Mouse (Mus musculus): ENCODE data around the gene Fam204a.

GRCm38 (mm10) chr19:60192790-60193189 is 33.7 kb downstream of the Fam204a start:
- TF ChIP-seq GATA1 (IDR thresholded peaks at IDR 0.05; ENCODE audit: low read length) (no peak), TAL1 (IDR thresholded peaks at IDR 0.05; ENCODE audit: low read length) (no peak)

Measured in erythroblast, embryonic 14.5 days (primary cell).